Mouse (Mus musculus) left cerebral cortex, adult 8-10 months (tissue): Measurements from ENCODE around the gene Xpa. TPM values are rescaled to one million over a fixed set of nuclear protein-coding genes. Genes with fewer than 3 reads are reported as not detected.

Experiments
- DNase-seq, 2 experiments: peaks; one replicate each; pipeline ENCODE4 v3.0.0; 2022; ENCODE audit warnings: low spot score in 2 of 2
- total RNA-seq, 4 experiments: library from RNA; stranded (reverse); gene quantifications; 2 replicates each; pipeline ENCODE4 v1.2.4; 2022

Gene Xpa
- total RNA-seq, 4 experiments from 2014 or later, result 12.8 to 15.7 (median 14.2) TPM

- DNase-seq, result no peak
Measured at GRCm38 (mm10) chr4:46146881-46147280, 49.2 kb downstream of the Xpa start.

GRCm38 (mm10) chr4:46144323-46144722, 51.8 kb downstream of the Xpa start:
- DNase-seq, result no peak

- DNase-seq, result peak; percentile 84 to 95
Measured at GRCm38 (mm10) chr4:46138287-46139222, 57.6 kb downstream of the Xpa start, which contains the start of the genes Ncbp1 and Tstd2. TSS of gene Ncbp1 (plus strand) at chr4:46138613. TSS of gene Tstd2 (minus strand) at chr4:46138694.

GRCm38 (mm10) chr4:46137629-46138286, 58.4 kb downstream of the Xpa start:
- no peak for DNase-seq

- no peak for DNase-seq
Measured at GRCm38 (mm10) chr4:46131791-46132190, 64.3 kb downstream of the Xpa start.

- no peak for DNase-seq
Measured at GRCm38 (mm10) chr4:46130221-46130620, 65.9 kb downstream of the Xpa start.

- no peak for DNase-seq
Measured at GRCm38 (mm10) chr4:46129311-46130004, 66.7 kb downstream of the Xpa start.

GRCm38 (mm10) chr4:46126541-46126940, 69.6 kb downstream of the Xpa start:
- peak; percentile 54 to 70 for DNase-seq

- no peak for DNase-seq
Measured at GRCm38 (mm10) chr4:46123358-46123757, 72.8 kb downstream of the Xpa start.

GRCm38 (mm10) chr4:46120767-46121166, 75.3 kb downstream of the Xpa start:
- no peak for DNase-seq

- DNase-seq, result no peak
Measured at GRCm38 (mm10) chr4:46119514-46120094, 76.5 kb downstream of the Xpa start.

- no peak for DNase-seq
Measured at GRCm38 (mm10) chr4:46117536-46117935, 78.6 kb downstream of the Xpa start.

GRCm38 (mm10) chr4:46116544-46117175, 79.5 kb downstream of the Xpa start:
- DNase-seq, result no peak

- no peak for DNase-seq
Measured at GRCm38 (mm10) chr4:46115308-46115707, 80.8 kb downstream of the Xpa start.

GRCm38 (mm10) chr4:46111361-46111760, 84.8 kb downstream of the Xpa start:
- DNase-seq, result no peak

GRCm38 (mm10) chr4:46110084-46110483, 86.0 kb downstream of the Xpa start:
- DNase-seq, result no peak

Other genes with a start within 250 kb of the Xpa start
- 10 to 100 TPM; 29.8 to 38.7 (median 33.5) TPM for gene Tdrd7, start 231.0 kb downstream of the Xpa start, total RNA-seq
- gene Tmod1, start 157.4 kb downstream of the Xpa start, total RNA-seq, result 10 to 100 TPM; 51.9 to 57.0 (median 53.7) TPM
- gene Ncbp1, start 57.7 kb downstream of the Xpa start, total RNA-seq, result 10 to 100 TPM; 41.2 to 45.9 (median 45.1) TPM
- 10 to 100 TPM; 13.9 to 20.6 (median 18.8) TPM for gene Tstd2, start 57.6 kb downstream of the Xpa start, total RNA-seq
- not detected for gene Foxe1, start 147.3 kb upstream of the Xpa start, total RNA-seq
- gene Trmo, start 193.1 kb upstream of the Xpa start, total RNA-seq, result 1 to 10 TPM; 3.8 to 4.6 (median 4.1) TPM
- not detected for gene Hemgn, start 217.2 kb upstream of the Xpa start, total RNA-seq